Mouse (Mus musculus) heart, postnatal 10 days (tissue): ENCODE measurements at regions not wholly inside any gene's neighbourhood (a gene's known extent, or its start where the extent isn't known, plus 50 kb on each side); places are given as distances from the start of the nearest gene placed in this dataset.

Experiments used
- DNase-seq, 2 experiments: peaks; one replicate each; pipeline ENCODE4 v3.0.0; 2021
- intact Hi-C: fragments of 180-260 bp; cut with DNase I; formaldehyde crosslinking; loops from one replicate; pipeline ENCODE4 v1.15.1; 2025

GRCm38 (mm10) chr1:42006235-42006634 is 689.3 kb upstream of the Pou3f3 start:
- no peak for DNase-seq
- intact Hi-C loops, result no loop called here

- no peak for DNase-seq
These were observed 687.5 kb upstream of the Pou3f3 start for GRCm38 (mm10) chr1:42008046-42008445.

GRCm38 (mm10) chr1:42012911-42013310 is 682.7 kb upstream of the Pou3f3 start:
- no peak for DNase-seq
- intact Hi-C loops, result no loop called here

More at GRCm38 (mm10) chr1:42008046-42008445, 687.5 kb upstream of the Pou3f3 start:
- intact Hi-C loops, result no loop called here

- DNase-seq, result no peak
- intact Hi-C loops, result no loop called here
These were observed 676.6 kb upstream of the Pou3f3 start for GRCm38 (mm10) chr1:42018966-42019365.

GRCm38 (mm10) chr1:42025781-42026180 is 669.8 kb upstream of the Pou3f3 start:
- intact Hi-C loops, result no loop called here
- no peak for DNase-seq

GRCm38 (mm10) chr1:42026423-42026822 is 669.1 kb upstream of the Pou3f3 start:
- no peak for DNase-seq
- intact Hi-C loops, result no loop called here

- intact Hi-C loops, result no loop called here
- DNase-seq, result no peak
These were observed 661.8 kb upstream of the Pou3f3 start for GRCm38 (mm10) chr1:42033786-42034185.

- intact Hi-C loops, result no loop called here
- DNase-seq, result no peak
These were observed 660.2 kb upstream of the Pou3f3 start for GRCm38 (mm10) chr1:42035371-42035770.

- intact Hi-C loops, result no loop called here
- DNase-seq, result peak; percentile 2 to 8
These were observed 654.0 kb upstream of the Pou3f3 start for GRCm38 (mm10) chr1:42041544-42041943.

GRCm38 (mm10) chr1:42058494-42058893 is 637.1 kb upstream of the Pou3f3 start:
- intact Hi-C loops, result no loop called here
- DNase-seq, result no peak

- intact Hi-C loops, result no loop called here
- DNase-seq, result no peak
These were observed 625.5 kb upstream of the Pou3f3 start for GRCm38 (mm10) chr1:42070064-42070463.

- no peak for DNase-seq
- intact Hi-C loops, result no loop called here
These were observed 599.5 kb upstream of the Pou3f3 start for GRCm38 (mm10) chr1:42096026-42096425.

GRCm38 (mm10) chr1:42098580-42098979 is 597.0 kb upstream of the Pou3f3 start:
- DNase-seq, result no peak
- intact Hi-C loops, result no loop called here

- intact Hi-C loops, result no loop called here
- no peak for DNase-seq
These were observed 588.0 kb upstream of the Pou3f3 start for GRCm38 (mm10) chr1:42107521-42107920.

GRCm38 (mm10) chr1:42107925-42108324 is 587.6 kb upstream of the Pou3f3 start:
- intact Hi-C loops, result no loop called here
- DNase-seq, result no peak

- intact Hi-C loops, result no loop called here
- DNase-seq, result no peak
These were observed 543.3 kb upstream of the Pou3f3 start for GRCm38 (mm10) chr1:42152175-42152790.

- intact Hi-C loops, result no loop called here
- no peak for DNase-seq
These were observed 542.7 kb upstream of the Pou3f3 start for GRCm38 (mm10) chr1:42152916-42153315.

GRCm38 (mm10) chr1:42167790-42168572 is 527.6 kb upstream of the Pou3f3 start:
- intact Hi-C loops, result no loop called here
- DNase-seq, result no peak

GRCm38 (mm10) chr1:42169505-42169904 is 526.1 kb upstream of the Pou3f3 start:
- intact Hi-C loops, result no loop called here
- no peak for DNase-seq

GRCm38 (mm10) chr1:42186295-42186694 is 509.3 kb upstream of the Pou3f3 start:
- intact Hi-C loops, result no loop called here
- DNase-seq, result no peak

GRCm38 (mm10) chr1:42228098-42228497 is 467.5 kb upstream of the Pou3f3 start:
- intact Hi-C loops, result no loop called here
- DNase-seq, result no peak

GRCm38 (mm10) chr1:42229711-42230110 is 465.9 kb upstream of the Pou3f3 start:
- intact Hi-C loops, result loop anchor here (10.0 kb wide), 1 partner anchor 955 kb away; no protein-coding TSS in a partner anchor

More at GRCm38 (mm10) chr1:42229711-42230110, 465.9 kb upstream of the Pou3f3 start:
- peak; percentile 46 to 55 for DNase-seq
